Mouse (Mus musculus): ENCODE results near the gene Gab2. TPM values are rescaled to one million over a fixed set of nuclear protein-coding genes. Genes with fewer than 3 reads are reported as not detected.

Gene Gab2
- polyA plus RNA-seq, 1 experiment from 2014 or later = 17.5 TPM

DNA sequence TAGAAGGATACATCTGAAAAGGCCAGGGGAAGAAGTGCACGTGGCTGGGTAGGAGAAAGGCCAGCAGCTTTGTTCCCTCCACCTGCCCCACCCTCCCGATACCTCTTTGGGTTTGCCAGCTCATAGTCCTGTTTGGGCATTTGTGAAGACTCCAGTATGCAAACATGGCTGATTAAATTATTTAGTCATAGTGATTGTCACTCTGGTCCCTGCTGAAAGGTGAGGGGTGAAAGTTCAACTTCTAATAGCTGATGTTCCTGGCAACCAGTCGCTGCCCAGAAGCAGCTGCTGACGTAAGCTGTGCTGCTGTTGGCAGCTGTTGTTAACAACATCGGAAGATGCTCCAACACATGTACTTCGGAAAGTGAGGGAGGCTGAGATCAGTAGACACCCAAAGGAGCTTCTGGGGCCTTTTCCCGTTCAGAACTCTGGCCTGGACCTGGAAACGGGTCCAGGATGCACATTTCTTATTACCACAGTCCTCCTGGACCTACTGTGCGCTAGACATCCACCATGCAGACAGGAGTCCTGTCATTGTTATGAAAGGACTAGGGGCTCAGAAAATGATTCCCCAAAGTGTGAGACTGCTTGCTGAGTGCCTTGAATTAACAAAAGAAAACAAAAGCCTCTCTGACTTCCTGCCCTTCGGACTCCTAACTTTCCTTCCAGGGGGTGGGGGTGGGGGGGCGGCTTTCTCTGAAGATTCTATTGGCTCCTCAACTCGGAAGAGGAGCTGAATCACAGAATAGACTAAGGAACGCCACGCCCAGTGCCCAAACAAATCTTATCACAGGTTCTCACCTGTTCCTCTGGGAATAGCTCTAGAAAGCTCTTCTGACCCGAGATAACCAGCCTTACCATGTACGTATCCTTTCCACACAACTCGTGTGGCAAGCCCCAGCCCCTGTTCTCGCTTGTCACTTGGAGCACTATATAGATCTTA lies 259.8 kb downstream of the Gab2 start:
- Histone ChIP-seq H3K27me3 (no peaks in the 10 kb centered on the region), H3K9ac (no peak overlapping the region), H3K4me2 (no peak overlapping the region), H3K27ac (replicated peaks) (no peak overlapping the region), H3K4me3 (no peak overlapping the region), H3K4me1 (replicated peaks) (peaks cover 15% of the 10 kb centered on the region), H3K9me3 (no peaks in the 10 kb centered on the region), H3K36me3 (no peaks in the 10 kb centered on the region)
- ATAC-seq (ENCODE audit: low FRiP score, low read depth) = no peak
- WGBS = 63% methylated on average over 18 of the region's 18 CpGs

DNA sequence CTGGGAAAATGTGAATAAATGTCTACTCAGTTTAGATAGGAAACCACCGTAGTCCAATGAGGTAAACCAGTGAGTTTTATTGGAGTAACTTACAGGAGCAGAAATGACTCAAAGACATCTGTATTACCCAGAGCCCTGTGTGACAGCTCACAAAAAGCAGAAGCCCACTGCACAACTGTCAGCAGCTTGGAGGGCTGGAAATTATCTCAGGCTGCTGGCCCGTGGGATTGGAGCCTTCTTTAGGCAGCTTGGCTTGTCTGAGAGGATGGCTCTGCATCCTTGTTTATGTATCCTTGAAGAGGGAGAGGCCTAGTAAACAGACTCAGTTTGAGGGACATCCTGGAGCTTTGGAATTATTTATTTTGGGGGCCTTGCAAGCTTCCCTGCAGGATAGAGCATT lies 261.6 kb downstream of the Gab2 start:
- Histone ChIP-seq H3K4me3 (no peak overlapping the region), H3K4me1 (replicated peaks) (peaks cover 15% of the 10 kb centered on the region), H3K27me3 (no peaks in the 10 kb centered on the region), H3K36me3 (peaks cover 4% of the 10 kb centered on the region), H3K9ac (no peak overlapping the region), H3K4me2 (no peak overlapping the region), H3K27ac (replicated peaks) (no peak overlapping the region), H3K9me3 (no peaks in the 10 kb centered on the region)
- no peak for ATAC-seq (ENCODE audit: low FRiP score, low read depth)
- WGBS = 83% methylated on average over 2 of the region's 2 CpGs

- Histone ChIP-seq H3K36me3 (peaks cover 7% of the 10 kb centered on the region), H3K27ac (replicated peaks) (peak overlapping the region; percentile 34; the same call in 1 of the 2 replicates), H3K9me3 (no peaks in the 10 kb centered on the region), H3K4me1 (replicated peaks) (peaks cover 15% of the 10 kb centered on the region), H3K4me3 (no peak overlapping the region), H3K9ac (no peak overlapping the region), H3K27me3 (no peaks in the 10 kb centered on the region), H3K4me2 (no peak overlapping the region)
- no peak for ATAC-seq (ENCODE audit: low FRiP score, low read depth)
- 93% methylated on average over 2 of the region's 2 CpGs for WGBS
Measured at GRCm38 (mm10) chr7:97344655-97345054, 263.3 kb downstream of the Gab2 start.

DNA sequence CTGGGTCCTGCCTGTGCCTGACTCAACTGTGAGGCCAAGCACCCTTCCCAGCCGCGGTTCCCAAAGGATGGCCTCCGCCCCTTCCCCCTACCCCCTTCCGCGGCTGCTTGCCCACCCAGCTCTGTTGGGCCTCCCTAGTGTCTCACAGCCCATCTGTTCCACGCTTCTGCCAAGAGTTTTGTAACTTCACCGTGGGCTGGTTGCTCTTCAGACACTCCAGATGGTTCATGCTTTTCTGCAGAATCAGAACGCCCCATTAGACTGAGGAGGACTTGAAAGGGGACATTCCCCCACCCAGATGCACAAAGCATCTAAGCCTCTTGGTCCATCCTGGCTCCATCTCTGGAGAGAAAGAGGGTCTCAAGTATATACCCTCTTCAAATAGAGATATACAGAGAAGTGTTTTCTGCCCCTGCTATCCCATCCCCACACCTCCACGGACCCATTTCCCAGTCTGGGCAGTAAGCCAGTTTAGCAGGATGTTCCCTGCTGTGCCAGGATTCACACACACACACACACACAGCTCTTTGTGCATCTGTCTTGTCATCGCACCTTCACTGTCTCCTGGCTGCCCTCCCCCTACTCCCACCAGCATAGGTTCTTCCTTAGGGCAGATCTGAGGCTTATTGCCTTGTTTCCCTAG lies 264.0 kb downstream of the Gab2 start:
- no peaks in the 10 kb centered on the region for H3K27me3 ChIP-seq

GRCm38 (mm10) chr7:97346111-97346821 lies 264.9 kb downstream of the Gab2 start:
- H3K9me3 ChIP-seq = no peaks in the 10 kb centered on the region
- no peaks in the 10 kb centered on the region for H3K27me3 ChIP-seq
- no peak for ATAC-seq (ENCODE audit: low FRiP score, low read depth)
- H3K4me1 ChIP-seq (replicated peaks) = peaks cover 15% of the 10 kb centered on the region
- no peak overlapping the region for H3K4me2 ChIP-seq
- H3K27ac ChIP-seq (replicated peaks) = 0 out of 2 replicates have a peak overlapping the region, but pooled peaks have one; percentile 21
- WGBS = 71% methylated on average over 9 of the region's 9 CpGs
- peaks cover 7% of the 10 kb centered on the region for H3K36me3 ChIP-seq
- no peak overlapping the region for H3K9ac ChIP-seq
- no peak overlapping the region for H3K4me3 ChIP-seq

More for the DNA sequence above, 264.0 kb downstream of the Gab2 start:
- H3K4me1 ChIP-seq (replicated peaks) = peaks cover 15% of the 10 kb centered on the region
- no peak overlapping the region for H3K4me2 ChIP-seq
- H3K9me3 ChIP-seq = no peaks in the 10 kb centered on the region
- no peak overlapping the region for H3K9ac ChIP-seq
- peak overlapping the region; percentile 34; the same call in 1 of the 2 replicates for H3K27ac ChIP-seq (replicated peaks)
- H3K4me3 ChIP-seq = no peak overlapping the region
- 43% methylated on average over 10 of the region's 10 CpGs for WGBS
- peaks cover 7% of the 10 kb centered on the region for H3K36me3 ChIP-seq
- ATAC-seq (ENCODE audit: low FRiP score, low read depth) = peak; percentile 80

- Histone ChIP-seq H3K9me3 (no peaks in the 10 kb centered on the region), H3K27ac (replicated peaks) (no peak overlapping the region), H3K4me3 (no peak overlapping the region), H3K9ac (no peak overlapping the region), H3K4me2 (no peak overlapping the region), H3K4me1 (replicated peaks) (peaks cover 15% of the 10 kb centered on the region), H3K27me3 (no peaks in the 10 kb centered on the region), H3K36me3 (peaks cover 7% of the 10 kb centered on the region)
- ATAC-seq (ENCODE audit: low FRiP score, low read depth) = no peak
- WGBS = 68% methylated on average over 4 of the region's 4 CpGs
Measured at GRCm38 (mm10) chr7:97346822-97347166, 265.4 kb downstream of the Gab2 start.

DNA sequence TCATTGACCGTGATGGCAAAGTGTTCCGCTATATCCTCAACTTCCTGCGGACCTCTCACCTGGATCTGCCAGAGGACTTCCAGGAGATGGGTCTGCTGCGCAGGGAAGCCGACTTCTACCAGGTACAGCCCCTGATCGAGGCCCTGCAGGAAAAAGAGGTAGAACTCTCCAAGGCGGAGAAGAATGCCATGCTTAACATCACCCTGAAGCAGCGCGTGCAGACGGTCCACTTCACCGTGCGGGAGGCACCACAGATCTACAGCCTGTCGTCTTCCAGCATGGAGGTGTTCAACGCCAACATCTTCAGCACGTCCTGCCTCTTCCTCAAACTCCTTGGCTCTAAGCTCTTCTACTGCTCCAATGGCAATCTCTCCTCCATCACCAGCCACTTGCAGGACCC lies 266.1 kb downstream of the Gab2 start:
- Histone ChIP-seq H3K9me3 (no peaks in the 10 kb centered on the region), H3K4me3 (no peak overlapping the region), H3K4me2 (no peak overlapping the region), H3K27ac (replicated peaks) (no peak overlapping the region), H3K9ac (no peak overlapping the region), H3K4me1 (replicated peaks) (peaks cover 15% of the 10 kb centered on the region), H3K27me3 (no peaks in the 10 kb centered on the region), H3K36me3 (peaks cover 7% of the 10 kb centered on the region)
- 98% methylated on average over 15 of the region's 15 CpGs for WGBS
- no peak for ATAC-seq (ENCODE audit: low FRiP score, low read depth)

- no peak for ATAC-seq (ENCODE audit: low FRiP score, low read depth)
Measured at GRCm38 (mm10) chr7:97348318-97348717, 266.9 kb downstream of the Gab2 start.

GRCm38 (mm10) chr7:97348836-97349235 lies 267.4 kb downstream of the Gab2 start:
- H3K36me3 ChIP-seq = peaks cover 7% of the 10 kb centered on the region
- 85% methylated on average over 5 of the region's 5 CpGs for WGBS
- peaks cover 15% of the 10 kb centered on the region for H3K4me1 ChIP-seq (replicated peaks)
- no peak overlapping the region for H3K27ac ChIP-seq (replicated peaks)
- H3K4me2 ChIP-seq = no peak overlapping the region
- H3K4me3 ChIP-seq = no peak overlapping the region
- H3K9me3 ChIP-seq = no peaks in the 10 kb centered on the region
- H3K9ac ChIP-seq = no peak overlapping the region
- no peaks in the 10 kb centered on the region for H3K27me3 ChIP-seq
- ATAC-seq (ENCODE audit: low FRiP score, low read depth) = no peak

More at GRCm38 (mm10) chr7:97348318-97348717, 266.9 kb downstream of the Gab2 start:
- WGBS = 83% methylated on average over 3 of the region's 3 CpGs
- H3K4me2 ChIP-seq = no peak overlapping the region
- H3K4me1 ChIP-seq (replicated peaks) = peaks cover 15% of the 10 kb centered on the region
- no peak overlapping the region for H3K9ac ChIP-seq
- H3K9me3 ChIP-seq = no peaks in the 10 kb centered on the region
- no peaks in the 10 kb centered on the region for H3K27me3 ChIP-seq
- H3K4me3 ChIP-seq = no peak overlapping the region
- peaks cover 7% of the 10 kb centered on the region for H3K36me3 ChIP-seq
- no peak overlapping the region for H3K27ac ChIP-seq (replicated peaks)

DNA sequence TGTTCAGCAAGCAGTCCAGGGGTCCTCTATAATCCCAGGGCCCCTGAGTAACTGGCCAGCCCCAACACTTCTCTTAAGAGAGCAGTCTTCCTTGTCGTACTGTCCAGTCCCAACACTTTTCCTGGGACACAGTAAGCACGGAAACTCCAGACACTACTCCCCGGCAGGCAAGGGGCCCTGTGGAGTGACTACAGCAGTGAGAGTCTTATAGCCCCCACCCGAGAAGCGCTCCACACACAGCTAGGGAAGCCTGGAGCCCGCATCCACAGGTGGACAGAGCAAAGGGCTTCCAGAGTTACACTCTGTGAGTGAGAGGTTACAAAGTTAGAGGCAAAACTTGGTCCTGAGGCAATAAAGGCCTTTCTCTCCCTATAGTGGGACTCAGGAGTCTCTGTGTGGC lies 268.1 kb downstream of the Gab2 start:
- peaks cover 7% of the 10 kb centered on the region for H3K36me3 ChIP-seq
- H3K4me1 ChIP-seq (replicated peaks) = peaks cover 15% of the 10 kb centered on the region
- no peaks in the 10 kb centered on the region for H3K27me3 ChIP-seq
- WGBS = 88% methylated on average over 6 of the region's 6 CpGs
- H3K4me2 ChIP-seq = no peak overlapping the region
- no peak overlapping the region for H3K4me3 ChIP-seq
- H3K27ac ChIP-seq (replicated peaks) = no peak overlapping the region
- no peak overlapping the region for H3K9ac ChIP-seq
- no peak for ATAC-seq (ENCODE audit: low FRiP score, low read depth)
- H3K9me3 ChIP-seq = no peaks in the 10 kb centered on the region

DNA sequence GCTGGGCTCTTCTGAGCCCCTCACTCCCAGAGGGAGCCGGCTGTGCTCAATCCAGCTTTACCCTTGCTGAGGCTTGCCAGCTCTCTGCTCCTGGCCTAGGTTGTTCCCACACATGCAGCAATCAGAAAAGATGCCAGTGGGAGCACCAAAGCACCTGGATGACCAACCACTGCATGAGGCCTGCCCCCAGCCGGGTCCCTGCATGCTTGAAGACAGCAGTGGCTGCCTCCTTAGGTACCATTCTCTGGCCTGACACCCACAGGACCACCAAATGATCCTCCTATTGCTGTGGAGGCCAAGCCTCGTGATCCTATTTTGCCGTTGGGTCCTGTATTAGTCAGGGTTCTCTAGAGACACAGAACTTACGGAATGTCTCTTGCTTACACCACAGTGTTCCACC lies 269.5 kb downstream of the Gab2 start:
- H3K9ac ChIP-seq = no peak overlapping the region
- ATAC-seq (ENCODE audit: low FRiP score, low read depth) = no peak
- peaks cover 7% of the 10 kb centered on the region for H3K36me3 ChIP-seq
- WGBS = 78% methylated on average over 5 of the region's 5 CpGs
- no peak overlapping the region for H3K4me2 ChIP-seq
- H3K4me3 ChIP-seq = no peak overlapping the region
- H3K27me3 ChIP-seq = no peaks in the 10 kb centered on the region
- H3K9me3 ChIP-seq = no peaks in the 10 kb centered on the region
- peaks cover 3% of the 10 kb centered on the region; the same call in 1 of the 2 replicates for H3K4me1 ChIP-seq (replicated peaks)
- no peak overlapping the region for H3K27ac ChIP-seq (replicated peaks)
